Mouse (Mus musculus) stomach, embryonic 14.5 days (tissue): ENCODE data around the gene Mei4. TPM values are rescaled to one million over a fixed set of nuclear protein-coding genes. Genes with fewer than 3 reads are reported as not detected.
A peak's percentile ranks its signal among the peaks of the same experiment; 100 is the strongest.

ENCODE experiments used
- ATAC-seq: fragments of 200-750 bp; cut with Nextera tagmentation; 2 replicates; pipeline ENCODE4 v1.8.0; 2017; ENCODE audit warnings: low read depth, moderate TSS enrichment; ENCODE audit not compliant: insufficient number of reproducible peaks, insufficient read depth, low FRiP score
- H3K27ac ChIP-seq: fragments of 300-500 bp; sonication (generic); 2 replicates; pipeline ENCODE4 v1.5.1; 2014; ENCODE audit warnings: mild to moderate bottlenecking, low read length, moderate library complexity, mixed read lengths
- H3K27me3 ChIP-seq: fragments of 300-500 bp; sonication (generic); 2 replicates; pipeline ENCODE4 v1.6.1; 2014; ENCODE audit warnings: low read length, control low read depth, mixed read lengths; ENCODE audit not compliant: control insufficient read depth, insufficient read depth
- H3K36me3 ChIP-seq: fragments of 300-500 bp; sonication (generic); 2 replicates; pipeline ENCODE4 v1.6.1; 2014; ENCODE audit warnings: mild to moderate bottlenecking, control low read depth, low read length, moderate library complexity, mixed read lengths; ENCODE audit not compliant: control insufficient read depth, insufficient read depth
- H3K4me1 ChIP-seq: fragments of 300-500 bp; sonication (generic); 2 replicates; pipeline ENCODE4 v1.6.1; 2014; ENCODE audit warnings: low read length, control low read depth, mixed read lengths; ENCODE audit not compliant: control insufficient read depth, insufficient read depth
- H3K4me2 ChIP-seq: fragments of 300-500 bp; sonication (generic); replicated peaks from 2 replicates; pipeline ENCODE4 v1.6.1; 2014; ENCODE audit warnings: low read depth, low read length, control low read depth
- H3K4me3 ChIP-seq: fragments of 300-500 bp; sonication (generic); 2 replicates; pipeline ENCODE4 v1.5.1; 2014; ENCODE audit warnings: low read depth, low read length, control low read depth
- H3K9ac ChIP-seq: fragments of 300-500 bp; sonication (generic); replicated peaks from 2 replicates; pipeline ENCODE4 v1.6.1; 2014; ENCODE audit warnings: low read depth, mild to moderate bottlenecking, control low read depth, low read length, moderate library complexity, mixed read lengths
- H3K9me3 ChIP-seq: fragments of 300-500 bp; sonication (generic); 2 replicates; pipeline ENCODE4 v1.6.1; 2016; ENCODE audit warnings: low read depth, low read length, control low read depth; ENCODE audit not compliant: control insufficient read depth
- WGBS: fragments of 180-500 bp; shearing (Covaris S2); extraction: QIAGEN DNeasy Blood & Tissue Kit; methylation state at CpG from one replicate; pipeline ENCODE4 v1.1.7; 2014; 5-methylcytosine and 5-hydroxymethylcytosine counted together
- polyA plus RNA-seq: library from polyadenylated mRNA; unstranded; fragments of >200 nt; fragmentation: Nextera tagmentation; extraction: Ambion mirVana; gene quantifications from 2 replicates; pipeline ENCODE4 v1.2.1, GENCODE M21; 2014

Gene Mei4
- 2.7 and 2.8 TPM in 2 replicates for polyA plus RNA-seq

DNA sequence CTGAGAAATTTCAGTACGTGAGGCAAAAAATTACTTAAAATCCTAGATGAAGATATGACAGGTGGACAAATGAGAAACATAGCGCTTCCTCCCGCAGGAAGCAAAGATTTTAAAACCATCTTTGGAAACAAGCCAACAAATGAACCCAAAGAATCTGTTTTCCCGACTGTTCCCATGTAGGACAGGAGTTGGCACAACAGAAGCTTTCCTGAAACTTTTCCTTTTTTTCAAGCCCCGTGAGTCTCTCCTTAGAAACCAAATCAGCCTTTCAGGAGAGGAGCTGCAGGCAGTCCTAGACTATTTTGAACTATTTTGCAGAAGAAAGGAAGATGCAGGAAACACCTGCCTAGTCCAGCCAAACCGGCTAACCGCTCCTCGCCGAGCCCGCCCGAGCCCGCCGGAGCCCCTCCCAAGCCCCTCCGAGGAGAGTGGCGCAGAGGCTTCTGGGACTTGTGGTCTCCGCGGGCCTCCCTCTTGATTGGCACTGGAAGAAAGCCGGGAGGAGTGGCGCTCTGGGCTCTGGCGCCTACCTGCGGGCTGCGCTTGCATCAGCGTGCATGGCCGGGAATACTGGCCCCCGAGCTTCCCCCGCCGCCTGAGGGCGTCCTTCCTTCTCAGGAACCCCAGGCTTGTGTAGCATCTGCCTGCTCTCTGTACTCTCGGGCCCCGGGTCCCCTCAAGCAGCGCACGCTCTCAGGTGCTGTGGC, at the start of gene Mei4:
Mei4 (plus strand) TSS at position 490 of the 707 bp plus-strand sequence.
- H3K9ac ChIP-seq: peak within 1 kb of the TSS; percentile 25; the same call in 1 of the 2 replicates
- H3K4me2 ChIP-seq: peak within 1 kb of the TSS; percentile 63
- no peaks in the 10 kb centered on the region for H3K4me1 ChIP-seq
- H3K36me3 ChIP-seq: no peaks in the 10 kb centered on the region
- peak within 1 kb of the TSS; percentile 49 for H3K4me3 ChIP-seq
- H3K27me3 ChIP-seq: no peaks in the 10 kb centered on the region
- ATAC-seq: peak; percentile 98
- H3K9me3 ChIP-seq: no peaks in the 10 kb centered on the region
- WGBS: 2% methylated on average over 32 of the region's 32 CpGs
- H3K27ac ChIP-seq: no peak within 1 kb of the TSS

- Histone ChIP-seq H3K9me3 (no peaks in the 10 kb centered on the region), H3K27me3 (no peaks in the 10 kb centered on the region), H3K36me3 (no peaks in the 10 kb centered on the region), H3K4me3 (no peak overlapping the region), H3K4me2 (no peak overlapping the region), H3K27ac (no peak overlapping the region), H3K9ac (no peak overlapping the region), H3K4me1 (no peaks in the 10 kb centered on the region)
- WGBS: 94% methylated on average over 1 of the region's 1 CpGs
- no peak for ATAC-seq
Observed at GRCm38 (mm10) chr9:81819715-81820373, 43.6 kb upstream of the Mei4 start.

DNA sequence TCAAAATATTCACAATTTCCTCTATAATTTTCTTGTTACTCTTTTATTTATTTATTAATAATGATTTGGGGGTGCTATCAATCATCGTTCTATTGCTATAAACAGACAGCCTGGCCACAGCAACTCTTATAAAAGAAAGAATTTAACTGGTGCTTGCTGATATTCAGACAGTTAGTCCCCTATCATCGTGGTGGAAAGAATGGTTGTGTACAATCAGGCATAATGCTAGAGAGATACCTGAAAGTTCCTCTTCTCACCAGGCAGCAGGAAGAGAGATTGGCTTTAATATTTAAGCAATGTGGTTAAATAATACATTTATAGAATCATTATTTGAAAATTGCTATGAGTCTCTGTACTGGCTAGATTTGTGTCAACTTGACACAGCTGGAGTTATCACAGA, 35.9 kb upstream of the Mei4 start:
- Histone ChIP-seq H3K4me1 (no peaks in the 10 kb centered on the region), H3K4me2 (no peak overlapping the region), H3K27me3 (no peaks in the 10 kb centered on the region), H3K9ac (no peak overlapping the region), H3K27ac (no peak overlapping the region), H3K36me3 (no peaks in the 10 kb centered on the region), H3K4me3 (no peak overlapping the region), H3K9me3 (no peaks in the 10 kb centered on the region)
- ATAC-seq: no peak
- 90% methylated on average over 2 of the region's 2 CpGs for WGBS

- Histone ChIP-seq H3K4me2 (no peak overlapping the region), H3K36me3 (no peaks in the 10 kb centered on the region), H3K4me3 (no peak overlapping the region), H3K4me1 (no peaks in the 10 kb centered on the region), H3K27me3 (no peaks in the 10 kb centered on the region), H3K27ac (no peak overlapping the region), H3K9me3 (no peaks in the 10 kb centered on the region), H3K9ac (no peak overlapping the region)
- ATAC-seq: no peak
Observed at GRCm38 (mm10) chr9:81834056-81834455, 29.4 kb upstream of the Mei4 start.

- no peak overlapping the region for H3K9ac ChIP-seq
- no peaks in the 10 kb centered on the region for H3K9me3 ChIP-seq
- H3K4me1 ChIP-seq: no peaks in the 10 kb centered on the region
- ATAC-seq: no peak
- no peak overlapping the region for H3K4me3 ChIP-seq
- no peak overlapping the region for H3K27ac ChIP-seq
- no peaks in the 10 kb centered on the region for H3K27me3 ChIP-seq
- no peaks in the 10 kb centered on the region for H3K36me3 ChIP-seq
- WGBS: 33% methylated on average over 1 of the region's 1 CpGs
- H3K4me2 ChIP-seq: no peak overlapping the region
Observed at GRCm38 (mm10) chr9:81858861-81859260, 4.6 kb upstream of the Mei4 start.

- ATAC-seq: no peak; the same call in none of the 2 replicates
- no peaks in the 10 kb centered on the region for H3K27me3 ChIP-seq
- peak overlapping the region; percentile 63 for H3K4me2 ChIP-seq
- H3K36me3 ChIP-seq: no peaks in the 10 kb centered on the region
- H3K9ac ChIP-seq: 0 out of 2 replicates have a peak overlapping the region, but pooled peaks have one; percentile 25
- 20% methylated on average over 13 of the region's 13 CpGs for WGBS
- no peaks in the 10 kb centered on the region for H3K9me3 ChIP-seq
- peak overlapping the region; percentile 49 for H3K4me3 ChIP-seq
- H3K27ac ChIP-seq: no peak overlapping the region
- no peaks in the 10 kb centered on the region for H3K4me1 ChIP-seq
Observed at GRCm38 (mm10) chr9:81863888-81864234, 391 bp downstream of the Mei4 start.

GRCm38 (mm10) chr9:81866032-81866431, 2.6 kb downstream of the Mei4 start:
- Histone ChIP-seq H3K9ac (no peak overlapping the region), H3K9me3 (no peaks in the 10 kb centered on the region), H3K4me2 (no peak overlapping the region), H3K4me1 (no peaks in the 10 kb centered on the region), H3K4me3 (no peak overlapping the region), H3K36me3 (no peaks in the 10 kb centered on the region), H3K27ac (no peak overlapping the region), H3K27me3 (no peaks in the 10 kb centered on the region)
- 75% methylated on average over 2 of the region's 2 CpGs for WGBS
- ATAC-seq: no peak

- no peaks in the 10 kb centered on the region for H3K27me3 ChIP-seq
- no peak overlapping the region for H3K9ac ChIP-seq
- no peak overlapping the region for H3K4me2 ChIP-seq
- H3K27ac ChIP-seq: no peak overlapping the region
- no peak for ATAC-seq
- no peaks in the 10 kb centered on the region for H3K9me3 ChIP-seq
- H3K4me1 ChIP-seq: no peaks in the 10 kb centered on the region
- no peak overlapping the region for H3K4me3 ChIP-seq
- H3K36me3 ChIP-seq: no peaks in the 10 kb centered on the region
- 85% methylated on average over 1 of the region's 1 CpGs for WGBS
Observed at GRCm38 (mm10) chr9:81921456-81921855, 58.0 kb downstream of the Mei4 start.
